Comparison of ENCODE assay signal across 19 mouse cellular contexts in genomic region chr6:101284368-101284955, GRCm38 (mm10).
DNase-seq lines count a peak whose midpoint lies in the region; ATAC-seq and TF ChIP-seq lines count a peak whose summit lies in the region.
"Had no signal": no experiment of that assay in that cellular context is flagged by ENCODE, and none has a peak within 500 bp of the region (broad histone marks: within the 10 kb centered on the region; RNA-seq: fewer than 3 reads in every experiment).

No protein-coding gene starts in this region.

- H3K9ac ChIP-seq in heart, embryonic 13.5 days: peak overlapping the region; percentile 61; the same call in 1 of the 2 replicates
- H3K9ac ChIP-seq in heart, adult 2 months (ENCODE audit: low read depth, low read length): no peak overlapping the region
- H3K9ac ChIP-seq in lung, embryonic 14.5 days: no peak overlapping the region
- no peak overlapping the region for H3K9ac ChIP-seq in embryonic facial prominence, embryonic 12.5 days
- H3K9ac ChIP-seq: embryonic facial prominence, embryonic 13.5 days; midbrain, embryonic 13.5 days had no signal

- no peak for TF ChIP-seq EP300 in heart, adult 2 months (IDR thresholded peaks at IDR 0.05; ENCODE audit: insufficient read depth, low read depth, low read length)

- WGBS in heart, embryonic 13.5 days: 51% methylated on average over 6 of the region's 6 CpGs
- 73% methylated on average over 6 of the region's 6 CpGs for WGBS in heart, adult 2 months
- 41% methylated on average over 6 of the region's 6 CpGs for WGBS in lung, embryonic 14.5 days
- WGBS in embryonic facial prominence, embryonic 12.5 days: 41% methylated on average over 6 of the region's 6 CpGs

- H3K4me3 ChIP-seq in heart, embryonic 13.5 days: no peak overlapping the region
- H3K4me3 ChIP-seq in heart, adult 2 months: no peak overlapping the region
- no peak overlapping the region for H3K4me3 ChIP-seq in lung, embryonic 14.5 days (ENCODE audit: low read depth, low read length)
- H3K4me3 ChIP-seq in embryonic facial prominence, embryonic 12.5 days: no peak overlapping the region
- H3K4me3 ChIP-seq: embryonic facial prominence, embryonic 13.5 days; midbrain, embryonic 13.5 days had no signal

- H3K27ac ChIP-seq in heart, embryonic 13.5 days (replicated peaks): 0 out of 2 replicates have a peak overlapping the region, but pooled peaks have one; percentile 12
- no peak overlapping the region for H3K27ac ChIP-seq in heart, adult 2 months
- no peak overlapping the region for H3K27ac ChIP-seq in lung, embryonic 14.5 days (ENCODE audit: low read depth)
- no peak overlapping the region for H3K27ac ChIP-seq in embryonic facial prominence, embryonic 12.5 days
- H3K27ac ChIP-seq: embryonic facial prominence, embryonic 13.5 days; hindbrain, postnatal 0 days; macrophage; midbrain, embryonic 13.5 days had no signal

- no peak for DNase-seq in heart, adult 2 months
- no peak for DNase-seq in lung, embryonic 14.5 days
- no peak for DNase-seq in lung, postnatal 10 days
- DNase-seq in retina, embryonic 14.5 days (ENCODE audit: low spot score): peak; percentile 80
- DNase-seq: adrenal gland, postnatal 10 days; cerebellum, adult 11 months; cerebellum, postnatal 14 days; heart, adult 18-20 months; kidney, adult 9 months; left cerebral cortex, postnatal 4 days; lung, adult 2 months had no signal

- TF ChIP-seq CTCF in heart, adult 2 months (IDR thresholded peaks at IDR 0.05): no peak
- no peak for TF ChIP-seq CTCF in lung, embryonic 14.5 days (IDR thresholded peaks at IDR 0.05; ENCODE audit: low read depth)

- no peak for TF ChIP-seq POLR2A in heart, adult 2 months (IDR thresholded peaks at IDR 0.05; ENCODE audit: insufficient read depth, low read depth, low read length)

- no peaks in the 10 kb centered on the region; the same call in 1 of the 2 replicates for H3K36me3 ChIP-seq in heart, embryonic 13.5 days
- H3K36me3 ChIP-seq in heart, adult 2 months (ENCODE audit: control insufficient read depth, insufficient read depth, low read length): no peaks in the 10 kb centered on the region
- no peaks in the 10 kb centered on the region for H3K36me3 ChIP-seq in lung, embryonic 14.5 days (ENCODE audit: insufficient read depth)
- no peaks in the 10 kb centered on the region for H3K36me3 ChIP-seq in embryonic facial prominence, embryonic 12.5 days
- H3K36me3 ChIP-seq: embryonic facial prominence, embryonic 13.5 days; midbrain, embryonic 13.5 days had no signal

- no peaks in the 10 kb centered on the region for H3K27me3 ChIP-seq in heart, embryonic 13.5 days (replicated peaks)
- no peaks in the 10 kb centered on the region for H3K27me3 ChIP-seq in heart, adult 2 months (ENCODE audit: control insufficient read depth, insufficient read depth, low read length)
- no peaks in the 10 kb centered on the region for H3K27me3 ChIP-seq in lung, embryonic 14.5 days (ENCODE audit: insufficient read depth, low read length)
- H3K27me3 ChIP-seq in embryonic facial prominence, embryonic 12.5 days: no peaks in the 10 kb centered on the region
- H3K27me3 ChIP-seq: embryonic facial prominence, embryonic 13.5 days had no signal

- H3K9me3 ChIP-seq in heart, embryonic 13.5 days: no peaks in the 10 kb centered on the region
- no peaks in the 10 kb centered on the region for H3K9me3 ChIP-seq in lung, embryonic 14.5 days (ENCODE audit: low read depth, low read length)
- no peaks in the 10 kb centered on the region for H3K9me3 ChIP-seq in embryonic facial prominence, embryonic 12.5 days
- H3K9me3 ChIP-seq: embryonic facial prominence, embryonic 13.5 days; midbrain, embryonic 13.5 days had no signal

- H3K4me1 ChIP-seq in heart, embryonic 13.5 days: peaks cover 80% of the 10 kb centered on the region
- peaks cover 7% of the 10 kb centered on the region; the same call in 1 of the 2 replicates for H3K4me1 ChIP-seq in heart, adult 2 months (ENCODE audit: control insufficient read depth, insufficient read depth, low read length)
- peaks cover 29% of the 10 kb centered on the region for H3K4me1 ChIP-seq in lung, embryonic 14.5 days (ENCODE audit: insufficient read depth)
- peaks cover 61% of the 10 kb centered on the region for H3K4me1 ChIP-seq in embryonic facial prominence, embryonic 12.5 days

- intact Hi-C loops in heart, adult 2 months (cut with DNase I): no loop called here

- no peak overlapping the region for H3K4me2 ChIP-seq in heart, embryonic 13.5 days
- no peak overlapping the region for H3K4me2 ChIP-seq in lung, embryonic 14.5 days
- no peak overlapping the region for H3K4me2 ChIP-seq in embryonic facial prominence, embryonic 12.5 days (replicated peaks)
- H3K4me2 ChIP-seq: embryonic facial prominence, embryonic 13.5 days; liver, embryonic 11.5 days; midbrain, embryonic 13.5 days had no signal

- no peak for ATAC-seq in heart, embryonic 13.5 days (ENCODE audit: extremely low read depth, insufficient number of reproducible peaks, low FRiP score, low TSS enrichment)
- peak; percentile 18; the same call in 1 of the 2 replicates for ATAC-seq in lung, embryonic 14.5 days (ENCODE audit: insufficient read depth)
- ATAC-seq in embryonic facial prominence, embryonic 12.5 days (ENCODE audit: insufficient number of reproducible peaks, insufficient read depth, low FRiP score, low TSS enrichment): 0 out of 2 replicates have a peak, but pooled peaks have one; percentile 53
- no peak for ATAC-seq in erythroid progenitor cell, adult 5-6 weeks (replicated peaks; ENCODE audit: low FRiP score, poor library complexity, severe bottlenecking)
- ATAC-seq: hindbrain, postnatal 0 days; midbrain, embryonic 13.5 days had no signal

- H3K79me2 ChIP-seq in heart, adult 2 months (replicated peaks; ENCODE audit: control insufficient read depth, insufficient read depth, low read length): peaks cover 1% of the 10 kb centered on the region; the same call in 1 of the 2 replicates

Comparison
In these comparisons a context has a peak if more than half of its experiments do, and no peak if none do; other contexts are left out.
1. ATAC-seq: peak in lung, embryonic 14.5 days (single experiment) and embryonic facial prominence, embryonic 12.5 days (single experiment); none in heart, embryonic 13.5 days (single experiment) and erythroid progenitor cell, adult 5-6 weeks (single experiment).